Mouse (Mus musculus): ENCODE measurements at regions not wholly inside any gene's neighbourhood (a gene's known extent, or its start where the extent isn't known, plus 50 kb on each side); places are given as distances from the start of the nearest gene placed in this dataset.

DNA sequence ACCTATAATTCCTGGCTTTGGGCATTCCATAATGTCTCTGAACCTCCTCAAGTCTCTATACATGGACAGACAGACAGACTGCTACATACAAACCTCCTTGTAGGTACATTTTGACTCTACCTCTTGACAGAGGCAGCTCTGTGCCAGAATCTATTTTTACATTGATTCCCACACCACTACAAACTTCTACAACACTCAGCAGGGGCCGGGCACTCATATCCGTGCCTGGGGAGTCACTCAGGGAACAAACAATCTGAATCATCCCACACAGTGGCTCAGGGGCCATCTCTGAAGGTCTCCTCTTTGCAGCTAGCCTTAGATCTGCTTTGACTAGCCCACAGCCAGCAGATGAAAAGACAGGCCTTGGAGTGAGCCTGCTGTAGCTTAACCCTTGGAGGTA is 221.9 kb upstream of the Cblb start:
- Histone ChIP-seq H3K4me1 (replicated peaks; ENCODE audit: control insufficient read depth, insufficient read depth, low read length) (no peaks in the 10 kb centered on the region), H3K4me2 (replicated peaks; ENCODE audit: low read depth) (no peak overlapping the region), H3K27ac (ENCODE audit: low read depth, low read length) (no peak overlapping the region), H3K4me3 (ENCODE audit: low read depth, low read length) (no peak overlapping the region), H3K9me3 (ENCODE audit: control insufficient read depth) (no peaks in the 10 kb centered on the region), H3K9ac (ENCODE audit: low read depth, low read length) (no peak overlapping the region), H3K36me3 (ENCODE audit: control insufficient read depth, insufficient read depth) (no peaks in the 10 kb centered on the region), H3K27me3 (replicated peaks; ENCODE audit: control insufficient read depth, insufficient read depth, low read length) (no peaks in the 10 kb centered on the region)
- no peak for TF ChIP-seq CTCF (IDR thresholded peaks at IDR 0.05; ENCODE audit: low read depth)
- WGBS, result 64% methylated on average over 2 of the region's 2 CpGs
- no peak for ATAC-seq

DNA sequence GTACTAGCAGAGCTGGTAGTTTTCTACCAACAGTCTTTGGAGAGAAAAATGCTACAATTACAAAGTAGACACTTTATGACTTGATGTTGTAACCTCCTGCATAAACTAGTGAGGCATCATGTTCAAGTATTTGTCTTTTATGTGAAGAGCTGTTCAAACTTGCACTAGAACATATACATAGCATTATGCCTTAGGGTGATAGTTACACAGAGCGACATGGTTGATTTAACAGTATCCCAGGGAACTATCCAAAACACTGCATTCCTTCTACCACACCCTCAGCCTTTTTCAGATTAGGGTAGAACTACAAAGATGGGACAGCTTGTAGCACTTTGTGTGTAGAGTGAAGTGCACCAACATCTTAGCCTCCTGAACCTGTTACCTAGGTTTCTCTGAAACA is 220.0 kb upstream of the Cblb start:
- H3K27me3 ChIP-seq (replicated peaks; ENCODE audit: control insufficient read depth, insufficient read depth, low read length), result no peaks in the 10 kb centered on the region
- H3K27ac ChIP-seq (ENCODE audit: low read depth, low read length), result no peak overlapping the region
- no peaks in the 10 kb centered on the region for H3K4me1 ChIP-seq (replicated peaks; ENCODE audit: control insufficient read depth, insufficient read depth, low read length)
- H3K9me3 ChIP-seq (ENCODE audit: control insufficient read depth), result no peaks in the 10 kb centered on the region
- 94% methylated on average over 1 of the region's 1 CpGs for whole genome bisulfite sequencing
- H3K4me2 ChIP-seq (replicated peaks; ENCODE audit: low read depth), result no peak overlapping the region
- H3K9ac ChIP-seq (ENCODE audit: low read depth, low read length), result no peak overlapping the region
- no peaks in the 10 kb centered on the region for H3K36me3 ChIP-seq (ENCODE audit: control insufficient read depth, insufficient read depth)
- ATAC-seq, result no peak
- TF ChIP-seq CTCF (IDR thresholded peaks at IDR 0.05; ENCODE audit: low read depth), result no peak
- no peak overlapping the region for H3K4me3 ChIP-seq (ENCODE audit: low read depth, low read length)

DNA sequence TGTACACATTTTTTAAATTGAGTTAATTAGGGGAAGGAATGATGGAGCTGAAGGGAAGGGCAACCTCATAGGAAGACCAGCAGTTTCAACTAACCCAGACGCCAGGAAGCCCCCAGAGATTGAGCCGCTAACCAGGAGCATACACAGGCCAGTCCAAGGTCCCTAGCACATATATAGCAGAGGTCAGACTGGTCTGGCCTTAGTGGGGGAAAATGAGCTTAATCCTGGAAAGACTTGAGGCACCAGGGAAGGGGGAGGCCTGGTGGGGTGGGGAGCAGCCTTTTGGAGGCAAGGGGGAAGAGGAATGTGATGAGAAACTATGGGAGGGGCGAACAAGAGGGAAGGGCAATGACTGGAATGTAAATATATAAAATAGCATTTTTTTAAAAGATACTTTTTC is 188.3 kb upstream of the Cblb start:
- Histone ChIP-seq H3K27ac (ENCODE audit: low read depth, low read length) (no peak overlapping the region), H3K4me3 (ENCODE audit: low read depth, low read length) (no peak overlapping the region), H3K4me1 (replicated peaks; ENCODE audit: control insufficient read depth, insufficient read depth, low read length) (no peaks in the 10 kb centered on the region), H3K9ac (ENCODE audit: low read depth, low read length) (no peak overlapping the region), H3K4me2 (replicated peaks; ENCODE audit: low read depth) (no peak overlapping the region), H3K9me3 (ENCODE audit: control insufficient read depth) (no peaks in the 10 kb centered on the region), H3K36me3 (ENCODE audit: control insufficient read depth, insufficient read depth) (no peaks in the 10 kb centered on the region), H3K27me3 (replicated peaks; ENCODE audit: control insufficient read depth, insufficient read depth, low read length) (no peaks in the 10 kb centered on the region)
- 83% methylated on average over 3 of the region's 3 CpGs for WGBS
- no peak for ATAC-seq
- no peak for TF ChIP-seq CTCF (IDR thresholded peaks at IDR 0.05; ENCODE audit: low read depth)

DNA sequence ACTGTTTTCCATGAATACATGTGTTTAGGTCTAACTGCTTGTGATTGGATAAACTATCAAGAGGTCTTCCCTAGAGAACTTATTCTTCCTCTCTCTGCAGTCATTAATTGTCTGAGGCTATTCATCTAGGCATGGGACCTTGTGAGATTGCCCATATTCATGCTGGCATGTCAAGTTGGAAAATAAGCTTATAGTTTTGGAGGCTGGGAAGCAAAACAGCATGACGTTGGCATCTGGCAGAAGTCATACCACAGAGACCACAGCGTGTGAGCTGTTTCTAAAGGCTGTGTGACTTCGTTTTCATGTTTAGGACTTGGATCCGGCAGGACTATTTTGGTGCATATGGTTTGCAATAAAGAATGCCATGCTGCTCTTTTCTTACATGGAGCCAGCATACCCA is 185.5 kb upstream of the Cblb start:
- no peaks in the 10 kb centered on the region for H3K36me3 ChIP-seq (ENCODE audit: control insufficient read depth, insufficient read depth)
- no peak overlapping the region for H3K27ac ChIP-seq (ENCODE audit: low read depth, low read length)
- H3K9ac ChIP-seq (ENCODE audit: low read depth, low read length), result no peak overlapping the region
- TF ChIP-seq CTCF (IDR thresholded peaks at IDR 0.05; ENCODE audit: low read depth), result no peak
- H3K4me2 ChIP-seq (replicated peaks; ENCODE audit: low read depth), result no peak overlapping the region
- no peaks in the 10 kb centered on the region for H3K9me3 ChIP-seq (ENCODE audit: control insufficient read depth)
- no peak for ATAC-seq
- no peak overlapping the region for H3K4me3 ChIP-seq (ENCODE audit: low read depth, low read length)
- 89% methylated on average over 4 of the region's 4 CpGs for WGBS
- H3K4me1 ChIP-seq (replicated peaks; ENCODE audit: control insufficient read depth, insufficient read depth, low read length), result no peaks in the 10 kb centered on the region
- H3K27me3 ChIP-seq (replicated peaks; ENCODE audit: control insufficient read depth, insufficient read depth, low read length), result no peaks in the 10 kb centered on the region

DNA sequence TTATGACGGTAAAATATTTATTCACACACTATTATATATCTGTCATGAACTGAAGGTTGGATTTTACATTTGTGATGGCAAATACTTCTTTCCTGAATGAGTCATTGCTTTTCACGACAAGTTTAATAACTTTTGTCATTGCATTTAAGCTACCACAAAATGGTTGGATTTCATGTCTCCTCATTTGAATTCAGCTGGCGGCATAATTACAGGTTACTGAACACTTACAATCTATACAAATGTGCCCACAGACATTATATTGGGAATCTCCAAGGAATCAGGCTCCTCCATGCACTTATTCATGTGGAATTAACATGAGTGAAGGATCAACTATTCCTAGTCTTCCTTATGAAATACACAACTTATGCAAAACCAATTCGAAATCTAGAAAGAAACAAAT is 150.3 kb upstream of the Cblb start:
- no peak overlapping the region for H3K4me3 ChIP-seq (ENCODE audit: low read depth, low read length)
- 89% methylated on average over 4 of the region's 4 CpGs for WGBS
- no peak overlapping the region for H3K27ac ChIP-seq (ENCODE audit: low read depth, low read length)
- H3K36me3 ChIP-seq (ENCODE audit: control insufficient read depth, insufficient read depth), result no peaks in the 10 kb centered on the region
- TF ChIP-seq CTCF (IDR thresholded peaks at IDR 0.05; ENCODE audit: low read depth), result no peak
- no peak for ATAC-seq
- no peaks in the 10 kb centered on the region for H3K27me3 ChIP-seq (replicated peaks; ENCODE audit: control insufficient read depth, insufficient read depth, low read length)
- H3K4me1 ChIP-seq (replicated peaks; ENCODE audit: control insufficient read depth, insufficient read depth, low read length), result no peaks in the 10 kb centered on the region
- H3K4me2 ChIP-seq (replicated peaks; ENCODE audit: low read depth), result no peak overlapping the region
- H3K9me3 ChIP-seq (ENCODE audit: control insufficient read depth), result no peaks in the 10 kb centered on the region
- H3K9ac ChIP-seq (ENCODE audit: low read depth, low read length), result no peak overlapping the region

DNA sequence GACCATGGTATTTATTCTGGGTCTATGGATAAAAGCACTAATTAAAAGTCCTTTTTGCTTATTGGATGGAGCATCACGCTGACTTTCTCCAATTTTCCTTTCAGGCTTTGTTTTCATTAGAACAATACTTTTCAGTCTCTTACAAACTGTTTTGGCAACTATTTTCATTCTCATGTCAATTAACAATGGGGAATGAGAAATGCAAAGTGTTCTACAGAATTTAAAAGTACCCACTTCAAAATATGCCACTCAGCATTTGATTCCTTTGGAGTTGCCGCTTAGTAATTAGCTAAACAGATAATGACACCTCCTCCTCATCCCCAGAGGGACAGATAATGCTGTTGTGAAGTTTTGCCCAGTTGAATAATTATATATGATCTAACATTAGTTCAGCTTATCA is 149.9 kb upstream of the Cblb start:
- 80% methylated on average over 2 of the region's 2 CpGs for WGBS
- no peak for ATAC-seq
- H3K4me3 ChIP-seq (ENCODE audit: low read depth, low read length), result no peak overlapping the region
- H3K9ac ChIP-seq (ENCODE audit: low read depth, low read length), result no peak overlapping the region
- no peaks in the 10 kb centered on the region for H3K36me3 ChIP-seq (ENCODE audit: control insufficient read depth, insufficient read depth)
- no peaks in the 10 kb centered on the region for H3K27me3 ChIP-seq (replicated peaks; ENCODE audit: control insufficient read depth, insufficient read depth, low read length)
- no peak overlapping the region for H3K27ac ChIP-seq (ENCODE audit: low read depth, low read length)
- H3K4me2 ChIP-seq (replicated peaks; ENCODE audit: low read depth), result no peak overlapping the region
- no peaks in the 10 kb centered on the region for H3K4me1 ChIP-seq (replicated peaks; ENCODE audit: control insufficient read depth, insufficient read depth, low read length)
- no peaks in the 10 kb centered on the region for H3K9me3 ChIP-seq (ENCODE audit: control insufficient read depth)
- TF ChIP-seq CTCF (IDR thresholded peaks at IDR 0.05; ENCODE audit: low read depth), result no peak

DNA sequence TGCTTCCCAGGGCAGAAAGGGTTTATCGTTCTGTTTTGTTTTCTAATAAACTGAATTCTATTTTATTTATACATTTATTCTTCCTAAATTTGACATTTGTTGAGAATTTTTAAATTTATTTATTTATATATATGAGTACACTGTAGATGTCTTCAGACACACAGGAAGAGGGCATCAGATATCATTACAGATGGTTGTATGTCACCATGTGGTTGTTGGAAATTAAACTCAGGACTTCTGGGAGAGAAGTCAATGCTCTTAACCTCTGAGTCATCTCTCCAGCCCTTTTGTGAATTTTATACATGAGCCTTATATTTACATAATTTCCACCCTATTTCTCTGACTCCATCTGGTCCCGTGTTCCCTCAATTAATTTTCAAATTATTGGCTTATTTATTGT is 147.2 kb upstream of the Cblb start:
- no peaks in the 10 kb centered on the region for H3K27me3 ChIP-seq (replicated peaks; ENCODE audit: control insufficient read depth, insufficient read depth, low read length)
- ATAC-seq, result no peak
- 79% methylated on average over 2 of the region's 2 CpGs for WGBS

More for the DNA sequence above, 147.2 kb upstream of the Cblb start:
- Histone ChIP-seq H3K36me3 (ENCODE audit: control insufficient read depth, insufficient read depth) (no peaks in the 10 kb centered on the region), H3K9me3 (ENCODE audit: control insufficient read depth) (no peaks in the 10 kb centered on the region), H3K9ac (ENCODE audit: low read depth, low read length) (no peak overlapping the region), H3K27ac (ENCODE audit: low read depth, low read length) (no peak overlapping the region), H3K4me2 (replicated peaks; ENCODE audit: low read depth) (no peak overlapping the region), H3K4me3 (ENCODE audit: low read depth, low read length) (no peak overlapping the region), H3K4me1 (replicated peaks; ENCODE audit: control insufficient read depth, insufficient read depth, low read length) (no peaks in the 10 kb centered on the region)
- no peak for TF ChIP-seq CTCF (IDR thresholded peaks at IDR 0.05; ENCODE audit: low read depth)

All from intestine, postnatal 0 days (tissue).